8 mouse cellular contexts compared by ENCODE assay signal in genomic region chr9:122285146-122285832, GRCm38 (mm10). TPM values are rescaled to one million over a fixed set of nuclear protein-coding genes. Genes with fewer than 3 reads are reported as not detected.
DNase-seq lines count a peak whose midpoint lies in the region; ATAC-seq lines count a peak whose summit lies in the region.

No protein-coding gene starts in this region.

- no peak for ATAC-seq in heart, embryonic 12.5 days (ENCODE audit: insufficient number of reproducible peaks, low FRiP score)
- peak; percentile 58 for ATAC-seq in intestine, embryonic 15.5 days
- ATAC-seq in midbrain, embryonic 12.5 days (ENCODE audit: low FRiP score, low read depth) = peak; percentile 81

- H3K4me3 ChIP-seq in heart, embryonic 12.5 days = 0 out of 2 replicates have a peak overlapping the region, but pooled peaks have one; percentile 5
- no peak overlapping the region for H3K4me3 ChIP-seq in intestine, embryonic 15.5 days (replicated peaks)
- H3K4me3 ChIP-seq in midbrain, embryonic 12.5 days = no peak overlapping the region

- no peak for DNase-seq in heart, adult 8-10 months (ENCODE audit: low spot score)
- DNase-seq in embryo, embryonic 11.5 days (ENCODE audit: low read depth, low spot score) = peak; percentile 32
- DNase-seq in spleen, adult 12 weeks (ENCODE audit: low spot score) = no peak
- no peak for DNase-seq in thymus, postnatal 25 days
- DNase-seq in frontal cortex, postnatal 10 days (ENCODE audit: low spot score in 2 of 2) = no peak

- H3K27ac ChIP-seq in heart, embryonic 12.5 days (ENCODE audit: poor library complexity, severe bottlenecking) = no peak overlapping the region
- peak overlapping the region; percentile 66; the same call in 1 of the 2 replicates for H3K27ac ChIP-seq in intestine, embryonic 15.5 days
- H3K27ac ChIP-seq in midbrain, embryonic 12.5 days (replicated peaks) = peak overlapping the region; percentile 68

- no peaks in the 10 kb centered on the region for H3K36me3 ChIP-seq in heart, embryonic 12.5 days
- no peaks in the 10 kb centered on the region for H3K36me3 ChIP-seq in intestine, embryonic 15.5 days
- H3K36me3 ChIP-seq in midbrain, embryonic 12.5 days = no peaks in the 10 kb centered on the region

- peaks cover 13% of the 10 kb centered on the region for H3K4me1 ChIP-seq in heart, embryonic 12.5 days (replicated peaks)
- H3K4me1 ChIP-seq in intestine, embryonic 15.5 days (replicated peaks) = 0 out of 2 replicates have a peak, but pooled peaks cover 6% of the 10 kb centered on the region
- peaks cover 28% of the 10 kb centered on the region for H3K4me1 ChIP-seq in midbrain, embryonic 12.5 days

- H3K27me3 ChIP-seq in heart, embryonic 12.5 days (replicated peaks) = no peaks in the 10 kb centered on the region
- no peaks in the 10 kb centered on the region for H3K27me3 ChIP-seq in intestine, embryonic 15.5 days (replicated peaks)
- H3K27me3 ChIP-seq in midbrain, embryonic 12.5 days = no peaks in the 10 kb centered on the region

- peak overlapping the region; percentile 21 for H3K4me2 ChIP-seq in heart, embryonic 12.5 days
- no peak overlapping the region; the same call in 1 of the 2 replicates for H3K4me2 ChIP-seq in intestine, embryonic 15.5 days (replicated peaks)
- H3K4me2 ChIP-seq in midbrain, embryonic 12.5 days (replicated peaks) = no peak overlapping the region

- no peaks in the 10 kb centered on the region for H3K9me3 ChIP-seq in heart, embryonic 12.5 days (replicated peaks)
- H3K9me3 ChIP-seq in intestine, embryonic 15.5 days = no peaks in the 10 kb centered on the region
- H3K9me3 ChIP-seq in midbrain, embryonic 12.5 days = no peaks in the 10 kb centered on the region

- no peak overlapping the region for H3K9ac ChIP-seq in heart, embryonic 12.5 days
- H3K9ac ChIP-seq in intestine, embryonic 15.5 days = no peak overlapping the region
- H3K9ac ChIP-seq in midbrain, embryonic 12.5 days (replicated peaks) = 0 out of 2 replicates have a peak overlapping the region, but pooled peaks have one; percentile 11

- 19% methylated on average over 5 of the region's 11 CpGs for WGBS in heart, embryonic 12.5 days
- WGBS in intestine, embryonic 15.5 days = 15% methylated on average over 6 of the region's 11 CpGs
- WGBS in midbrain, embryonic 12.5 days = 16% methylated on average over 4 of the region's 11 CpGs

RNA-seq across cellular contexts. Expression of gene Ano10, which starts 8.9 kb away (rescaled TPM):
- 30.5 and 34.7 TPM in 2 replicates for polyA plus RNA-seq in heart, embryonic 12.5 days (2016; fragmentation: Nextera tagmentation; extraction: Ambion mirVana)
- 100 to 1,000 TPM; 114 to 261 (median 181) TPM for total RNA-seq in heart, adult 8-10 months (2022)
- polyA plus RNA-seq in intestine, embryonic 15.5 days (2015; fragmentation: Nextera tagmentation; extraction: Ambion mirVana) = 33.1 and 36.5 TPM in 2 replicates
- 42.4 and 44.7 TPM in 2 replicates for polyA plus RNA-seq in midbrain, embryonic 12.5 days (2016; fragmentation: Nextera tagmentation; extraction: Ambion mirVana)
